13 mouse cellular contexts compared by ENCODE assay signal in genomic region chr10:20669467-20669866, GRCm38 (mm10). TPM values are rescaled to one million over a fixed set of nuclear protein-coding genes. Genes with fewer than 3 reads are reported as not detected.
DNase-seq lines count a peak whose midpoint lies in the region; ATAC-seq and TF ChIP-seq lines count a peak whose summit lies in the region.
"Had no signal": no experiment of that assay in that cellular context is flagged by ENCODE, and none has a peak within 500 bp of the region (broad histone marks: within the 10 kb centered on the region; RNA-seq: fewer than 3 reads in every experiment).

No protein-coding gene starts in this region.

- no peak overlapping the region for H3K4me2 ChIP-seq in lung, postnatal 0 days (replicated peaks; ENCODE audit: low read depth, low read length)
- no peak overlapping the region for H3K4me2 ChIP-seq in forebrain, embryonic 16.5 days (ENCODE audit: low read length)
- no peak overlapping the region for H3K4me2 ChIP-seq in midbrain, postnatal 0 days (ENCODE audit: low read depth, low read length, poor library complexity, severe bottlenecking)
- H3K4me2 ChIP-seq: embryonic facial prominence, embryonic 15.5 days; heart, embryonic 15.5 days had no signal

- ATAC-seq in frontal cortex, adult (ENCODE audit: low TSS enrichment) = no peak
- ATAC-seq in lung, postnatal 0 days = peak; percentile 71
- peak; percentile 66 for ATAC-seq in forebrain, embryonic 16.5 days
- no peak for ATAC-seq in midbrain, postnatal 0 days (ENCODE audit: low FRiP score)
- ATAC-seq: intestine, postnatal 0 days had no signal

- no peaks in the 10 kb centered on the region for H3K36me3 ChIP-seq in lung, postnatal 0 days (ENCODE audit: insufficient read depth, low read length)
- no peaks in the 10 kb centered on the region for H3K36me3 ChIP-seq in forebrain, embryonic 16.5 days (ENCODE audit: control insufficient read depth, insufficient read depth)
- H3K36me3 ChIP-seq in midbrain, postnatal 0 days (ENCODE audit: insufficient read depth, low read length) = no peaks in the 10 kb centered on the region
- H3K36me3 ChIP-seq: embryonic facial prominence, embryonic 15.5 days; heart, embryonic 15.5 days had no signal

- no peaks in the 10 kb centered on the region for H3K27me3 ChIP-seq in lung, postnatal 0 days (replicated peaks; ENCODE audit: insufficient read depth, low read length)
- no peaks in the 10 kb centered on the region for H3K27me3 ChIP-seq in forebrain, embryonic 16.5 days (replicated peaks; ENCODE audit: control insufficient read depth, insufficient read depth, low read length)
- H3K27me3 ChIP-seq in midbrain, postnatal 0 days (ENCODE audit: insufficient read depth, low read length) = no peaks in the 10 kb centered on the region
- H3K27me3 ChIP-seq: embryonic facial prominence, embryonic 15.5 days; heart, embryonic 15.5 days had no signal

- no peak for TF ChIP-seq CTCF in lung, postnatal 0 days (IDR thresholded peaks at IDR 0.05)
- TF ChIP-seq CTCF in midbrain, postnatal 0 days (IDR thresholded peaks at IDR 0.05) = no peak

- H3K9ac ChIP-seq in lung, postnatal 0 days (replicated peaks; ENCODE audit: low read depth) = no peak overlapping the region
- no peak overlapping the region for H3K9ac ChIP-seq in forebrain, embryonic 16.5 days (replicated peaks; ENCODE audit: low read depth, low read length)
- H3K9ac ChIP-seq in midbrain, postnatal 0 days (replicated peaks; ENCODE audit: low read length, poor library complexity, severe bottlenecking) = no peak overlapping the region
- H3K9ac ChIP-seq: embryonic facial prominence, embryonic 15.5 days; heart, embryonic 15.5 days had no signal

- no peak for TF ChIP-seq EP300 in lung, postnatal 0 days (IDR thresholded peaks at IDR 0.05)

- H3K4me1 ChIP-seq in lung, postnatal 0 days (ENCODE audit: insufficient read depth, low read depth, low read length) = peaks cover 5% of the 10 kb centered on the region; the same call in 1 of the 2 replicates
- H3K4me1 ChIP-seq in forebrain, embryonic 16.5 days (replicated peaks; ENCODE audit: control insufficient read depth, insufficient read depth, low read length) = 0 out of 2 replicates have a peak, but pooled peaks cover 2% of the 10 kb centered on the region
- peaks cover 5% of the 10 kb centered on the region; the same call in 1 of the 2 replicates for H3K4me1 ChIP-seq in midbrain, postnatal 0 days (ENCODE audit: insufficient read depth, low read length)
- H3K4me1 ChIP-seq: embryonic facial prominence, embryonic 15.5 days had no signal

- peak overlapping the region; percentile 69 for H3K27ac ChIP-seq in lung, postnatal 0 days (ENCODE audit: low read length)
- H3K27ac ChIP-seq in forebrain, embryonic 16.5 days (ENCODE audit: low read length) = no peak overlapping the region
- no peak overlapping the region for H3K27ac ChIP-seq in midbrain, postnatal 0 days (ENCODE audit: low read depth, low read length)
- H3K27ac ChIP-seq: embryonic facial prominence, embryonic 15.5 days; heart, embryonic 15.5 days had no signal

- H3K9me3 ChIP-seq in lung, postnatal 0 days (ENCODE audit: low read length) = no peaks in the 10 kb centered on the region
- H3K9me3 ChIP-seq in forebrain, embryonic 16.5 days (ENCODE audit: control insufficient read depth, low read length) = no peaks in the 10 kb centered on the region
- no peaks in the 10 kb centered on the region for H3K9me3 ChIP-seq in midbrain, postnatal 0 days (ENCODE audit: low read length)
- H3K9me3 ChIP-seq: embryonic facial prominence, embryonic 15.5 days; heart, embryonic 15.5 days had no signal

- WGBS in lung, postnatal 0 days = 55% methylated on average over 10 of the region's 10 CpGs
- WGBS in forebrain, embryonic 16.5 days = 50% methylated on average over 10 of the region's 10 CpGs
- WGBS in midbrain, postnatal 0 days = 63% methylated on average over 10 of the region's 10 CpGs

- peak; percentile 11 to 26 for DNase-seq in frontal cortex, postnatal 10 days (ENCODE audit: low spot score in 2 of 2)
- DNase-seq in lung, postnatal 0 days (ENCODE audit: low spot score) = peak; percentile 56
- DNase-seq in lung, postnatal 25 days (ENCODE audit: low spot score) = no peak
- peak; percentile 55 for DNase-seq in midbrain, postnatal 0 days (ENCODE audit: low spot score)
- DNase-seq in adrenal gland, postnatal 14 days = no peak
- no peak for DNase-seq in gastrocnemius, adult 18-20 months (ENCODE audit: low spot score)
- DNase-seq: cerebellum, adult 8-10 months; gastrocnemius, postnatal 10 days had no signal

- no peak overlapping the region for H3K4me3 ChIP-seq in lung, postnatal 0 days (ENCODE audit: low read depth, low read length)
- no peak overlapping the region for H3K4me3 ChIP-seq in forebrain, embryonic 16.5 days (replicated peaks; ENCODE audit: low read length)
- no peak overlapping the region for H3K4me3 ChIP-seq in midbrain, postnatal 0 days (ENCODE audit: low read depth, low read length)
- H3K4me3 ChIP-seq: embryonic facial prominence, embryonic 15.5 days; heart, embryonic 15.5 days had no signal

RNA-seq across cellular contexts. Expression of gene Pde7b, which starts 55.4 kb away (rescaled TPM):
- 5.0 and 5.2 TPM in 2 replicates for polyA plus RNA-seq in lung, postnatal 0 days (2015; fragmentation: Nextera tagmentation; extraction: Ambion mirVana)
- polyA plus RNA-seq in forebrain, embryonic 16.5 days (2015; fragmentation: Nextera tagmentation; extraction: Ambion mirVana) = 2.8 and 4.5 TPM in 2 replicates
- total RNA-seq in midbrain, postnatal 0 days (2014; rRNA removed) = 6.0 and 11.6 TPM in 2 replicates
- 1.7 and 3.3 TPM in 2 replicates for polyA plus RNA-seq in midbrain, postnatal 0 days (2015; fragmentation: Nextera tagmentation; extraction: Ambion mirVana)
- 17.4 and 19.0 TPM in 2 replicates for total RNA-seq in adrenal gland, postnatal 14 days (2021)
- 10 to 100 TPM; 37.2 to 37.9 TPM for total RNA-seq in gastrocnemius, adult 18-20 months (2021)

Comparison
In these comparisons a context has a peak if more than half of its experiments do, and no peak if none do; other contexts are left out.
1. DNase-seq: peak in frontal cortex, postnatal 10 days (2 of 2), lung, postnatal 0 days (single experiment) and midbrain, postnatal 0 days (single experiment); none in lung, postnatal 25 days (single experiment), adrenal gland, postnatal 14 days (single experiment) and gastrocnemius, adult 18-20 months (single experiment).
2. ATAC-seq: peak in lung, postnatal 0 days (single experiment) and forebrain, embryonic 16.5 days (single experiment); none in frontal cortex, adult (single experiment) and midbrain, postnatal 0 days (single experiment).